Comparison of ENCODE assay signal across 9 mouse cellular contexts in the genomic region with DNA sequence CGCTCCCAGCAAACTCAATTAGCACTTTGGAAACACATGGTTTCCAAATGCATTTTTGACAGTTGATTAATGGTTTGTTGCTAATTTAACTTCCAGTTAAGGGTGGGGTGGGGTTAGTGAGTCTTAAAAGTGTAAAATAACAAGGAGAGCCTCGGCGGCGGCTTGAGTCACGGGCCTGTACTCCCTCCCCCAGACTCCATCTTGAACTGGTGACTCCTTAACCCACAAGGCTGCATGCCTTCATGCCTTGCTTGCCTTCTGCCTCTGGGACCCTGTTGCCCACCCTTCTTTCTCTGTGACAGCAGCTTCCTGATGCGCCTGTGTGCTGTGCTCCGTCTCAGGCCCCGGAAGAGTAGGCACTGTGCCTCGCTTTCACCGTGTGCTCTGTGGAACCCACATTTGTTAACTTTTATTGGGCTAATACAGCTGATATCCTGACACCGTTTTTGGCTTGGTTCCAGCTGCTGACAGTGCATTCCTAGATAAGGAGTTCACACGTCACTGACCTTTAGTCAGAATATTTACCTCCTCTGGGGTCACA. TPM values are rescaled to one million over a fixed set of nuclear protein-coding genes. Genes with fewer than 3 reads are reported as not detected.
DNase-seq lines count a peak whose midpoint lies in the region; ATAC-seq and TF ChIP-seq lines count a peak whose summit lies in the region.
"Had no signal": no experiment of that assay in that cellular context is flagged by ENCODE, and none has a peak within 500 bp of the region (broad histone marks: within the 10 kb centered on the region; RNA-seq: fewer than 3 reads in every experiment).

No protein-coding gene starts in this region.

- DNase-seq in thymus, postnatal 4 days: peak; percentile 38
- DNase-seq in thymus, postnatal 25 days: no peak
- DNase-seq in forebrain, embryonic 10.5 days (ENCODE audit: extremely low spot score, low spot score): no peak
- peak; percentile 37 for DNase-seq in liver, embryonic 13.5 days
- DNase-seq in frontal cortex, postnatal 14 days (ENCODE audit: low spot score in 2 of 2): no peak
- DNase-seq in frontal cortex, adult 2 months (ENCODE audit: extremely low spot score in 1 of 2, low spot score in 1 of 2): no peak
- no peak for DNase-seq in heart, adult 2 months
- no peak for DNase-seq in left cerebral cortex, postnatal 14 days (ENCODE audit: low spot score in 2 of 2)

- peak overlapping the region; percentile 22 for H3K9ac ChIP-seq in liver, embryonic 13.5 days
- H3K9ac ChIP-seq in heart, adult 2 months (ENCODE audit: low read depth, low read length): no peak overlapping the region

- peak overlapping the region; percentile 36 for H3K4me2 ChIP-seq in liver, embryonic 13.5 days

- no peaks in the 10 kb centered on the region for H3K36me3 ChIP-seq in forebrain, embryonic 10.5 days (replicated peaks)
- no peaks in the 10 kb centered on the region for H3K36me3 ChIP-seq in liver, embryonic 13.5 days
- peaks cover 5% of the 10 kb centered on the region; the same call in 1 of the 2 replicates for H3K36me3 ChIP-seq in heart, adult 2 months (ENCODE audit: control insufficient read depth, insufficient read depth, low read length)

- peaks cover 98% of the 10 kb centered on the region for H3K4me1 ChIP-seq in forebrain, embryonic 10.5 days
- peaks cover 96% of the 10 kb centered on the region for H3K4me1 ChIP-seq in liver, embryonic 13.5 days (replicated peaks)
- peaks cover 24% of the 10 kb centered on the region for H3K4me1 ChIP-seq in heart, adult 2 months (ENCODE audit: control insufficient read depth, insufficient read depth, low read length)

- H3K79me2 ChIP-seq in heart, adult 2 months (replicated peaks; ENCODE audit: control insufficient read depth, insufficient read depth, low read length): no peaks in the 10 kb centered on the region

- peak overlapping the region; percentile 69 for H3K27ac ChIP-seq in forebrain, embryonic 10.5 days
- H3K27ac ChIP-seq in liver, embryonic 13.5 days: peak overlapping the region; percentile 48; the same call in 1 of the 2 replicates
- H3K27ac ChIP-seq in heart, adult 2 months: no peak overlapping the region

- H3K27me3 ChIP-seq in forebrain, embryonic 10.5 days (ENCODE audit: poor library complexity, severe bottlenecking): no peaks in the 10 kb centered on the region
- no peaks in the 10 kb centered on the region for H3K27me3 ChIP-seq in liver, embryonic 13.5 days
- H3K27me3 ChIP-seq in heart, adult 2 months (ENCODE audit: control insufficient read depth, insufficient read depth, low read length): no peaks in the 10 kb centered on the region

- WGBS in forebrain, embryonic 10.5 days: 75% methylated on average over 12 of the region's 12 CpGs
- 24% methylated on average over 12 of the region's 12 CpGs for WGBS in liver, embryonic 13.5 days (ENCODE audit: insufficient replicate concordance)
- 59% methylated on average over 12 of the region's 12 CpGs for WGBS in heart, adult 2 months

- intact Hi-C loops in heart, adult 2 months (cut with DNase I): no loop called here
- intact Hi-C loops in left cerebral cortex, postnatal 14 days (cut with DNase I): loop anchor here (5.0 kb wide), 1 partner anchor 41 kb away; a partner anchor contains a TSS

- TF ChIP-seq CTCF in heart, adult 2 months (IDR thresholded peaks at IDR 0.05): no peak

- ATAC-seq in liver, embryonic 13.5 days (ENCODE audit: low read depth): peak; percentile 49

- H3K4me3 ChIP-seq in forebrain, embryonic 10.5 days: no peak overlapping the region
- H3K4me3 ChIP-seq in liver, embryonic 13.5 days (replicated peaks): no peak overlapping the region
- no peak overlapping the region for H3K4me3 ChIP-seq in heart, adult 2 months
- H3K4me3 ChIP-seq: myocyte had no signal

- no peaks in the 10 kb centered on the region for H3K9me3 ChIP-seq in forebrain, embryonic 10.5 days
- no peaks in the 10 kb centered on the region for H3K9me3 ChIP-seq in liver, embryonic 13.5 days (replicated peaks)

- no peak for TF ChIP-seq POLR2A in heart, adult 2 months (IDR thresholded peaks at IDR 0.05; ENCODE audit: insufficient read depth, low read depth, low read length)

- no peak for TF ChIP-seq EP300 in heart, adult 2 months (IDR thresholded peaks at IDR 0.05; ENCODE audit: insufficient read depth, low read depth, low read length)

RNA-seq across cellular contexts. Expression of a gene that starts 40.6 kb away (rescaled TPM):
- polyA plus RNA-seq in forebrain, embryonic 10.5 days (2016; fragmentation: Nextera tagmentation; extraction: Ambion mirVana): 7.6 and 8.6 TPM in 2 replicates
- 8.2 and 11.9 TPM in 2 replicates for polyA plus RNA-seq in liver, embryonic 13.5 days (2015; fragmentation: Nextera tagmentation; extraction: Ambion mirVana)
- polyA plus RNA-seq in frontal cortex, adult 2 months (2012; rRNA removed): 38.6 and 39.2 TPM in 2 replicates
- total RNA-seq in heart, adult 2 months (2021): 10 to 100 TPM; 33.8 to 36.3 TPM
- 8.4 and 15.8 TPM in 2 replicates for polyA plus RNA-seq in heart, adult 2 months (2012; rRNA removed)
- 100 to 1,000 TPM; 125 to 135 TPM for total RNA-seq in left cerebral cortex, postnatal 14 days (2021)

Comparison
In these comparisons a context has a peak if more than half of its experiments do, and no peak if none do; other contexts are left out.
1. DNase-seq: peak in thymus, postnatal 4 days (single experiment) and liver, embryonic 13.5 days (single experiment); none in thymus, postnatal 25 days (single experiment), forebrain, embryonic 10.5 days (single experiment), frontal cortex, postnatal 14 days (0 of 2), frontal cortex, adult 2 months (0 of 2), heart, adult 2 months (0 of 2) and left cerebral cortex, postnatal 14 days (0 of 2).